Mouse (Mus musculus) forebrain, embryonic 13.5 days (tissue): ENCODE measurements at regions not wholly inside any gene's neighbourhood (a gene's known extent, or its start where the extent isn't known, plus 50 kb on each side); places are given as distances from the start of the nearest gene placed in this dataset.
A peak's percentile ranks its signal among the peaks of the same experiment; 100 is the strongest.

Experiments
- ATAC-seq: fragments of 200-750 bp; cut with Nextera tagmentation; 2 replicates; pipeline ENCODE4 v1.8.0; 2017
- H3K27ac ChIP-seq: fragments of 300-500 bp; sonication (generic); 2 replicates; pipeline ENCODE4 v1.5.1; 2015; ENCODE audit warnings: inconsistent platforms, mild to moderate bottlenecking, moderate library complexity
- H3K27me3 ChIP-seq: fragments of 300-500 bp; sonication (generic); 2 replicates; pipeline ENCODE4 v1.6.1; 2015; ENCODE audit warnings: mild to moderate bottlenecking, inconsistent platforms
- H3K36me3 ChIP-seq: fragments of 300-500 bp; sonication (generic); 2 replicates; pipeline ENCODE4 v1.6.1; 2015; ENCODE audit warnings: mild to moderate bottlenecking, inconsistent platforms; ENCODE audit not compliant: poor library complexity, severe bottlenecking
- H3K4me1 ChIP-seq: fragments of 300-500 bp; sonication (generic); 2 replicates; pipeline ENCODE4 v1.6.1; 2015; ENCODE audit warnings: inconsistent platforms
- H3K4me2 ChIP-seq: fragments of 300-500 bp; sonication (generic); 2 replicates; pipeline ENCODE4 v1.6.1; 2015; ENCODE audit warnings: inconsistent platforms, mild to moderate bottlenecking, moderate library complexity
- H3K4me3 ChIP-seq: fragments of 300-500 bp; sonication (generic); 2 replicates; pipeline ENCODE4 v1.5.1; 2015; ENCODE audit warnings: mild to moderate bottlenecking, inconsistent platforms
- H3K9ac ChIP-seq: fragments of 300-500 bp; sonication (generic); 2 replicates; pipeline ENCODE4 v1.6.1; 2015; ENCODE audit warnings: mild to moderate bottlenecking, inconsistent platforms
- H3K9me3 ChIP-seq: fragments of 300-500 bp; sonication (generic); replicated peaks from 2 replicates; pipeline ENCODE4 v1.6.1; 2016; ENCODE audit warnings: inconsistent platforms
- WGBS: fragments of 180-500 bp; shearing (Covaris S2); methylation state at CpG from one replicate; pipeline ENCODE4 v1.1.7; 2015; 5-methylcytosine and 5-hydroxymethylcytosine counted together

GRCm38 (mm10) chr14:88633771-88634170 is 162.6 kb upstream of the Pcdh20 start:
- H3K4me2 ChIP-seq = no peak overlapping the region

GRCm38 (mm10) chr14:88595376-88595775 is 124.2 kb upstream of the Pcdh20 start:
- Histone ChIP-seq H3K27ac (no peak overlapping the region), H3K36me3 (no peaks in the 10 kb centered on the region), H3K4me1 (no peaks in the 10 kb centered on the region), H3K4me3 (no peak overlapping the region), H3K9me3 (no peaks in the 10 kb centered on the region), H3K27me3 (no peaks in the 10 kb centered on the region), H3K9ac (no peak overlapping the region), H3K4me2 (no peak overlapping the region)
- WGBS = 81% methylated on average over 2 of the region's 2 CpGs
- no peak for ATAC-seq

More at GRCm38 (mm10) chr14:88633771-88634170, 162.6 kb upstream of the Pcdh20 start:
- Histone ChIP-seq H3K9me3 (no peaks in the 10 kb centered on the region), H3K4me3 (no peak overlapping the region), H3K36me3 (no peaks in the 10 kb centered on the region), H3K9ac (no peak overlapping the region), H3K27ac (no peak overlapping the region), H3K27me3 (no peaks in the 10 kb centered on the region), H3K4me1 (no peaks in the 10 kb centered on the region)
- peak; percentile 51; the same call in 1 of the 2 replicates for ATAC-seq
- 30% methylated on average over 3 of the region's 3 CpGs for WGBS

GRCm38 (mm10) chr14:88570053-88570452 is 98.9 kb upstream of the Pcdh20 start:
- no peak overlapping the region for H3K9ac ChIP-seq
- no peak overlapping the region for H3K27ac ChIP-seq
- no peak overlapping the region for H3K4me3 ChIP-seq
- no peaks in the 10 kb centered on the region for H3K27me3 ChIP-seq
- no peaks in the 10 kb centered on the region for H3K9me3 ChIP-seq
- H3K4me1 ChIP-seq = no peaks in the 10 kb centered on the region
- H3K4me2 ChIP-seq = no peak overlapping the region
- peak; percentile 77; the same call in 1 of the 2 replicates for ATAC-seq
- WGBS = 69% methylated on average over 4 of the region's 4 CpGs
- no peaks in the 10 kb centered on the region for H3K36me3 ChIP-seq

DNA sequence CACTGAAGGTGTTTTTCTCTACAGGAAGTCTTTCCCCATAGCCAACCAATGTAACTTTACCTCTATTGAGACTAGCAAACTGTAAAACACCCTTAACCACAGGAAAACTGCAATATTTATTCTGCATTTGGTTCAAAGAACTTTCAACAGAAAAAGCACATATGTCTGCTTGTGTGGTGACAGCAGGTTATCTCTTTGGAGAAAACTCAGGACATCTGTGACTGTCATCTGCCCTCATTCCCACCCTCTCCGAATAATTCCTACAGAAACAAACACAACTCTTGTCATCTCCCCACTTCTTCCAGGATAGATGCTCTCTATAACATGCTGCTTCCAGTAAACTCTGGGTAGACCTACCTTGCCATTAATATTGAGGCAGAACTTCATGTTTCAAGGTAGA is 96.4 kb upstream of the Pcdh20 start:
- no peaks in the 10 kb centered on the region for H3K36me3 ChIP-seq
- H3K4me3 ChIP-seq = no peak overlapping the region
- WGBS = 65% methylated on average over 1 of the region's 1 CpGs
- H3K27ac ChIP-seq = no peak overlapping the region
- ATAC-seq = no peak
- no peak overlapping the region for H3K4me2 ChIP-seq
- no peaks in the 10 kb centered on the region for H3K4me1 ChIP-seq
- H3K9ac ChIP-seq = no peak overlapping the region
- no peaks in the 10 kb centered on the region for H3K27me3 ChIP-seq
- no peaks in the 10 kb centered on the region for H3K9me3 ChIP-seq

DNA sequence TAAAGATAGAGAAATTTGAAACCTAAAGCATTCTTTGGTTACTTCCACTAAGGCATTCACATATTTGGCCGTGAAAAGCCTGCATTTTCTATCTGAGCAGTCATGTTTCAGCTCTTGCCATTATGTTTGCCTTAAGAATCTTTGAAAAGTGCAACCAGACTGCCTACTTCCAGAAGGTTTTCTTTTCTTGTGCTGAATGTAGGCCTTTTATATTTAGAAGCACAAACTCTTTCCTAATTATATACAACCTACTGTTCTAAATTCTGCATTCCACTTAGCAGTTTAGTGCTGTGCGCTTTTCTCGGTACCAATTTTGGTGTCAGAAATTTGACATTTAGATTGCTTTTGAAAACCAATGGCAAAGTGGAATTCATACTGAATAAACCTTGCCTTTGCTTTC is 72.4 kb upstream of the Pcdh20 start:
- WGBS = 60% methylated on average over 3 of the region's 3 CpGs
- no peaks in the 10 kb centered on the region for H3K4me1 ChIP-seq
- no peak overlapping the region for H3K4me2 ChIP-seq
- H3K36me3 ChIP-seq = no peaks in the 10 kb centered on the region
- no peak overlapping the region for H3K27ac ChIP-seq
- H3K27me3 ChIP-seq = no peaks in the 10 kb centered on the region
- no peak for ATAC-seq
- H3K9ac ChIP-seq = no peak overlapping the region
- no peak overlapping the region for H3K4me3 ChIP-seq
- H3K9me3 ChIP-seq = no peaks in the 10 kb centered on the region

DNA sequence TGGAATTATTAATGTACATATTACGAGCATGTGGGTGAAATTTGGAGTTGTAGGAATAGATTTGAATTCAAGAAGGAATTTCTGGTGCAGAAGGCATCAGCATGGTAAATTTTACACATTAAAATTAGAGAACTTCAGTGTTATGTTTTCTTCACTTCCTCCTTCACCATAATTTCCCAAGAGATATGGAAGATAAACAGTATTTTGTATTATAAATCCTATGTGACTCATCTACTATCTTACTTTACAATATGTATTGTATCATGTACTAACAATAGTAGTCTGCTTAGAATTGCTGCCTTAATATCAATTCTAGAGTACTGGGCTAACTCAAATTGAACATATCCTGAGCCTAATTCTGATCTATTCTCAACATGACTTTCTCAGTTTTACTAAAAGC is 71.3 kb upstream of the Pcdh20 start:
- H3K4me1 ChIP-seq = no peaks in the 10 kb centered on the region
- H3K9me3 ChIP-seq = no peaks in the 10 kb centered on the region
- H3K9ac ChIP-seq = no peak overlapping the region
- no peaks in the 10 kb centered on the region for H3K27me3 ChIP-seq
- no peak overlapping the region for H3K4me3 ChIP-seq
- H3K27ac ChIP-seq = no peak overlapping the region
- no peaks in the 10 kb centered on the region for H3K36me3 ChIP-seq
- ATAC-seq = no peak
- no peak overlapping the region for H3K4me2 ChIP-seq
- 89% methylated on average over 1 of the region's 1 CpGs for WGBS
